ENCODE assay signal across 8 mouse cellular contexts in genomic region chr15:97235183-97235582, GRCm38 (mm10). TPM values are rescaled to one million over a fixed set of nuclear protein-coding genes. Genes with fewer than 3 reads are reported as not detected.
DNase-seq lines count a peak whose midpoint lies in the region; ATAC-seq lines count a peak whose summit lies in the region.

No protein-coding gene starts in this region.

- WGBS in kidney, embryonic 15.5 days: 31% methylated on average over 7 of the region's 7 CpGs

- DNase-seq in kidney, adult 18-20 months: peak; percentile 65
- peak; percentile 80 to 81 for DNase-seq in B cell, adult 2 months
- DNase-seq in MN1 (ENCODE audit: low spot score): peak; percentile 42
- peak; percentile 43 to 72 for DNase-seq in cerebellum, postnatal 25 days
- peak; percentile 75 for DNase-seq in heart, postnatal 4 days
- DNase-seq in lung, postnatal 25 days (ENCODE audit: low spot score): peak; percentile 71
- DNase-seq in thymus, postnatal 0 days (ENCODE audit: low spot score): peak; percentile 64

- no peak overlapping the region for H3K27ac ChIP-seq in kidney, embryonic 15.5 days

- H3K9me3 ChIP-seq in kidney, embryonic 15.5 days (replicated peaks): 0 out of 2 replicates have a peak, but pooled peaks cover 4% of the 10 kb centered on the region

- H3K4me2 ChIP-seq in kidney, embryonic 15.5 days: no peak overlapping the region

- H3K9ac ChIP-seq in kidney, embryonic 15.5 days: no peak overlapping the region

- no peaks in the 10 kb centered on the region for H3K36me3 ChIP-seq in kidney, embryonic 15.5 days

- no peak for ATAC-seq in kidney, embryonic 15.5 days (replicated peaks; ENCODE audit: low FRiP score)

- H3K27me3 ChIP-seq in kidney, embryonic 15.5 days: no peaks in the 10 kb centered on the region

- no peaks in the 10 kb centered on the region for H3K4me1 ChIP-seq in kidney, embryonic 15.5 days

- H3K4me3 ChIP-seq in kidney, embryonic 15.5 days (replicated peaks): no peak overlapping the region

RNA-seq across cellular contexts. Expression of gene Pced1b, which starts 11.7 kb away (rescaled TPM):
- 5.5 and 5.8 TPM in 2 replicates for polyA plus RNA-seq in kidney, embryonic 15.5 days (2015; fragmentation: Nextera tagmentation; extraction: Ambion mirVana)
- total RNA-seq in heart, postnatal 4 days (2021): 1 to 10 TPM; 4.8 to 5.1 TPM
- polyA plus RNA-seq in thymus, postnatal 0 days (2015; fragmentation: Nextera tagmentation; extraction: Ambion mirVana): 7.2 and 8.0 TPM in 2 replicates

RNA-seq across cellular contexts. Expression of gene Amigo2, which starts 11.9 kb away (rescaled TPM):
- 11.9 TPM in 2 replicates for polyA plus RNA-seq in kidney, embryonic 15.5 days (2015; fragmentation: Nextera tagmentation; extraction: Ambion mirVana)
- total RNA-seq in heart, postnatal 4 days (2021): 1 to 10 TPM; 6.2 to 6.8 TPM
- polyA plus RNA-seq in thymus, postnatal 0 days (2015; fragmentation: Nextera tagmentation; extraction: Ambion mirVana): 1.9 and 2.8 TPM in 2 replicates
